Mouse (Mus musculus) small intestine, adult 2 months (tissue): ENCODE measurements around the gene Caskin1. TPM values are rescaled to one million over a fixed set of nuclear protein-coding genes. Genes with fewer than 3 reads are reported as not detected.

ENCODE experiments used
- H3K27ac ChIP-seq: fragments of 200-500 bp; 2 replicates; pipeline ENCODE4 v1.5.1; 2012; ENCODE audit warnings: low read depth, low read length, control low read depth, inconsistent platforms; ENCODE audit not compliant: insufficient read depth
- H3K27me3 ChIP-seq: fragments of 200-500 bp; 2 replicates; pipeline ENCODE4 v1.6.1; 2012; ENCODE audit warnings: mild to moderate bottlenecking, moderate library complexity, low read length, inconsistent platforms; ENCODE audit not compliant: control insufficient read depth, insufficient read depth
- H3K36me3 ChIP-seq: fragments of 200-500 bp; 2 replicates; pipeline ENCODE4 v1.6.1; 2012; ENCODE audit warnings: mild to moderate bottlenecking, low read length, control low read depth, inconsistent platforms; ENCODE audit not compliant: control insufficient read depth, insufficient read depth
- H3K4me1 ChIP-seq: fragments of 200-500 bp; 2 replicates; pipeline ENCODE4 v1.6.1; 2012; ENCODE audit warnings: low read length, inconsistent platforms, mixed read lengths; ENCODE audit not compliant: control insufficient read depth, insufficient read depth, insufficient read length
- H3K4me3 ChIP-seq: fragments of 200-500 bp; 2 replicates; pipeline ENCODE4 v1.5.1; 2012; ENCODE audit warnings: low read depth, mild to moderate bottlenecking, control low read depth, inconsistent platforms, low read length, moderate library complexity
- CTCF ChIP-seq: fragments of 200-500 bp; IDR thresholded peaks from 2 replicates; pipeline ENCODE4 v1.5.1; 2012; ENCODE audit warnings: low read depth, mild to moderate bottlenecking, control low read depth, inconsistent platforms, low read length, moderate library complexity, mixed read lengths; ENCODE audit not compliant: insufficient replicate concordance, insufficient read length; ENCODE audit errors: extremely low read depth
- POLR2A ChIP-seq: fragments of 200-500 bp; IDR thresholded peaks from 2 replicates; pipeline ENCODE4 v1.6.1; 2012; ENCODE audit warnings: low read depth, mild to moderate bottlenecking, control low read depth, inconsistent platforms, low read length, moderate library complexity
- WGBS: fragments of 180-500 bp; shearing (Covaris S2); methylation state at CpG from one replicate; pipeline ENCODE4 v1.1.7; 2018; 5-methylcytosine and 5-hydroxymethylcytosine counted together
- polyA plus RNA-seq: library from polyadenylated mRNA; depleted of rRNA; stranded (reverse); fragments of >200 nt; gene quantifications from 2 replicates; pipeline ENCODE4 v1.2.3, GENCODE M21; 2012

The Caskin1 gene
- polyA plus RNA-seq, 1 experiment: 0.77 TPM

DNA sequence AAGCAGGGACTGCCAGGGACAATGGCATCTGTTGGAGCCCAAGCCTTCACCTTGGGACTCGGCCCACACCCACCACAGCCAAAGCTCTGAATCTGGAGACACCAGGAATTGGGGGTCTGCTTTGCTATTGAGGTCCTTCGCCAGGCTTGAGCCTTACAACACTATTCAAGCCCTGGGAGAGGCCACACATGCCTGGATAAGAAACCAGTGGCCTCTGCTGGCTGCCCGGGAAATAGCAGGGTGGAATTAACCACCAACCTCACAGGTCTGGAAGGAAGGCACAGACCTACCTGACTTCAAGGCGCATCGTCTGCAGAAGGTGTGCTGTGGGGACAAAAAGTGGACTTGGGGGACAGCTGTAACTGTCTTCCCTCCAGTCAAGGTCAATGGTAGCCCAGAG, 25.2 kb downstream of the Caskin1 start:
- Histone ChIP-seq H3K36me3 (peaks cover 63% of the 10 kb centered on the region), H3K27me3 (no peaks in the 10 kb centered on the region), H3K27ac (no peak overlapping the region), H3K4me3 (no peak overlapping the region), H3K4me1 (no peaks in the 10 kb centered on the region)
- TF ChIP-seq CTCF: peak; percentile 69; the same call in 1 of the 2 replicates
- TF ChIP-seq POLR2A: no peak
- WGBS: 46% methylated on average over 5 of the region's 5 CpGs

DNA sequence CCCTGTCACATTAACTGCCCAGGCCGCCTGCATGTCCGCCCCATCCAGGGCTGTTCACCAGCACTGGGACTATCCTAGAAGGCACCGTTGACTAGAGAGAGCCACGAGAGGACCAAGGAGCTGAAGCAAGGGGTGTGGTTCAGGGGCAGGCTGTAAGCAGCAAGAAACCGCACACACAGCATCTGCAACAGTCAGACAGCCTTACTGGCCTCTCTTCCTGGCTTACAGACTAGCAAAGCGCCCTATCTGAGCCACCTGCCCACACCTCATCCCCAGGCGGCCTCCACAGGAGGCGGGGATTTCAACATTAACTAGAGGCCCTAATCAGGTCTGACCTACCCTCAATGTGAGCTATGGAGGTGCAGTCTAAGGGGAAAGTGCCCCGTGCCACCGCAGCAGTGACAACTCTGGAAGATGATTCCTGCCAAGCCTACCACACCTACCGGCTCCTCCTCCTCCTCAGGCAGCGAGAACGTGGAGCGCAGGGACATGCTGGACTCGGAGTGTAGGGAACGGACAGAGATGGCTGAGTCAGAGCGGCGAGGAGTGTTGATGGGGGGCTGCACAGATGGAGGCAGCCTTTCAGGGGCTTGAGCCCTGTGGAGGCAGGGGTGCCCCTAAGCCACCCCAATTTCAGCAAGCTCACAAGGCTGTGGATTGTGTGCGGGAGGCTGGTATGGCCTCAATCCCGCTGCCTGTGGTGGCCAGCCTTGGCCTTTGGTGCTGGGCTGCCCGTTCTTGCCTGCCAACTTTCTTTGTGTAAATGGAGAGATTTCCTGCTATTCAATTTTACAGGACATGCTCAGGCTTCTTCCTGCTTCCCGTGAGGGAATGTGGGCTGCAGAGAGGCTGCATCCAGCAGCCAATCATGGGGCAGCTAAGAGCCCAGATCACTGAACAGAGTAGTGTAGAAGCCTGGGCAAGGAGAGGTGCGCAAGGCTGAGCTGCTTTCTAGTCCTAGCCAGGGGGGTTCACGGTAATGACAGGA, 26.2 kb downstream of the Caskin1 start:
- Histone ChIP-seq H3K36me3 (peaks cover 57% of the 10 kb centered on the region), H3K27ac (peak overlapping the region; percentile 20; the same call in 1 of the 2 replicates), H3K4me1 (no peaks in the 10 kb centered on the region), H3K27me3 (no peaks in the 10 kb centered on the region), H3K4me3 (peak overlapping the region; percentile 30)
- TF ChIP-seq CTCF (no peak), POLR2A (no peak)
- WGBS: 82% methylated on average over 24 of the region's 24 CpGs

DNA sequence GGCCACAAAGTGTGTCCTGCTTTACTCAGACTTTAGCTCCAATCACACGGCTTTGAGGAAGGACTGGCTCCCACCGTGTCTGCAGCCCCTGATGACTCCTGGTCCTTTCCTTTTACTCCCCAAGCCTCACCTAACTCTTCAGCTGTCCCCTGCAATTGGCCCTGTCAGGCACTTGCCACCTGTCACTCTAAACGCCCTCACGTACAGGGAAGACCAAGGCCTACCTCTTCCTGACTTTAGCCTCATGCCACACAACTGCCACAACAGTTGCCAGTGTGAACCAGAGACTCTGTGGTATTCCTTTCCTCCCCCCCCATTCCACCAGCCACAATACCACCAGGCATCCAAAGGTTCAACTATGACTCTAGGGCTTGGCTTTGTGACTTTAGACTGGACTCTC, 32.0 kb downstream of the Caskin1 start:
- 86% methylated on average over 4 of the region's 4 CpGs for WGBS
- H3K4me1 ChIP-seq: no peaks in the 10 kb centered on the region
- H3K36me3 ChIP-seq: peaks cover 17% of the 10 kb centered on the region
- no peak overlapping the region for H3K4me3 ChIP-seq
- TF ChIP-seq POLR2A (no peak), CTCF (no peak)
- no peaks in the 10 kb centered on the region for H3K27me3 ChIP-seq
- H3K27ac ChIP-seq: no peak overlapping the region

DNA sequence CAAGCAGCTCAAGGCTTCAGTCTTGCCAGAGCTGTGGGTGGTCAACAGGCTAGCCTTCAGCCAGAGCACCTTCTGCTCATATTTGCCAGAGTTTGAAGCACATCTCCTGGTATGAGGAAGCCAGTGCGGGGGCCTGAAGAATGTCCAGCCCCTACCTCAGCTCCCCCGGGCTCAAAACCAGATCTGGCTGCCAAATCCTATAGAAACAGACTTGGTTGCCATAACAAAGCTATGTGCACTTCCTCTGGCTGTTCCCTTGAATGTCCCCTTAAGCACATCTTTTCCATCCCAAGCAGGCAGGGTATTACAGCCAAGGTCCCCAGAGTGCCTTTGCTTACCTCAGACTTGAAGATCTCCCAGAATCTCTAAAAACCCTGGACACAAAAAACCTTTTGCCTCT, 36.3 kb downstream of the Caskin1 start:
- H3K27ac ChIP-seq: no peak overlapping the region
- TF ChIP-seq POLR2A (no peak), CTCF (no peak)
- 58% methylated on average over 2 of the region's 2 CpGs for WGBS

DNA sequence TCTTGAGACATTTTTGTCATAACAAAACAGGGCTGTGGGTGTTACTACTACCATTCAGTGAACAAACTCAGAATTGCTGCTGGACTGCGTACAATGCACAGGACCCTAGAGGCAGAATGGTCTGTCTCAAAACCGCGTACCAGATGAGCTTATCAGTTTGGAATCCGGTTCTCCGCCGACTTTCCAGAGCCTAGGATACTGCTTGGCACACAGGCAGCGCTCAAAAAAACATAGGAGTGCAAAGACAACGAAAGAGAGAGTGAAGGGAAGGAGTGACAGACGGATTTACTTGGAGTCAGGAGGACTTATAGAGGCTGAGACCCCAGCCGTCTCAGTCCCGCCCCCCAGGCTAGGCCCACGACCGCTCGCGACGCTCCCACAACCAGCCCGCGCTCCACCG, 38.9 kb downstream of the Caskin1 start:
- H3K36me3 ChIP-seq: peaks cover 8% of the 10 kb centered on the region
- H3K27me3 ChIP-seq: no peaks in the 10 kb centered on the region
- peak overlapping the region; percentile 75 for H3K4me3 ChIP-seq
- peak overlapping the region; percentile 29 for H3K27ac ChIP-seq
- under 1% methylated on average over 19 of the region's 19 CpGs for WGBS
- TF ChIP-seq POLR2A (no peak), CTCF (no peak)
- peaks cover 10% of the 10 kb centered on the region for H3K4me1 ChIP-seq

More for the DNA sequence above, 36.3 kb downstream of the Caskin1 start:
- H3K4me1 ChIP-seq: peaks cover 8% of the 10 kb centered on the region
- peaks cover 6% of the 10 kb centered on the region; the same call in 1 of the 2 replicates for H3K36me3 ChIP-seq
- H3K4me3 ChIP-seq: no peak overlapping the region
- H3K27me3 ChIP-seq: no peaks in the 10 kb centered on the region

- peak within 1 kb of the TSS; percentile 75 for H3K4me3 ChIP-seq
- peak within 1 kb of the TSS; percentile 77 for H3K27ac ChIP-seq
- peaks cover 10% of the 10 kb centered on the region for H3K4me1 ChIP-seq
- TF ChIP-seq CTCF (no peak), POLR2A (peak; percentile 92)
- H3K36me3 ChIP-seq: peaks cover 8% of the 10 kb centered on the region
- no peaks in the 10 kb centered on the region for H3K27me3 ChIP-seq
- under 1% methylated on average over 40 of the region's 40 CpGs for WGBS
Observed at GRCm38 (mm10) chr17:24527723-24528559, 39.5 kb downstream of the Caskin1 start, which contains the start of gene Traf7. Gene Traf7, minus strand, starts transcription at chr17:24527938.
